In genomic region chr6:50455102-50455828, GRCm38 (mm10) we compare ENCODE assay signal across 8 mouse cellular contexts. TPM values are rescaled to one million over a fixed set of nuclear protein-coding genes. Genes with fewer than 3 reads are reported as not detected.
DNase-seq lines count a peak whose midpoint lies in the region; ATAC-seq and TF ChIP-seq lines count a peak whose summit lies in the region.

No protein-coding gene starts in this region.

- no peaks in the 10 kb centered on the region for H3K27me3 ChIP-seq in hindbrain, embryonic 15.5 days
- H3K27me3 ChIP-seq in liver, embryonic 11.5 days (replicated peaks; ENCODE audit: control insufficient read depth, insufficient read depth, low read length), result peaks cover 3% of the 10 kb centered on the region
- H3K27me3 ChIP-seq in myocyte (ENCODE audit: control insufficient read depth, insufficient read depth, insufficient read length), result no peaks in the 10 kb centered on the region

- TF ChIP-seq CTCF in gastrocnemius, adult 2 months (IDR thresholded peaks at IDR 0.05), result no peak

- peak overlapping the region; percentile 89 for H3K4me3 ChIP-seq in gastrocnemius, adult 2 months
- H3K4me3 ChIP-seq in hindbrain, embryonic 15.5 days, result peak overlapping the region; percentile 75
- peak overlapping the region; percentile 61 for H3K4me3 ChIP-seq in liver, embryonic 11.5 days (ENCODE audit: low read depth, low read length)
- H3K4me3 ChIP-seq in myocyte, result peak overlapping the region; percentile 62

- peak overlapping the region; percentile 32 for H3ac ChIP-seq in myocyte (ENCODE audit: control insufficient read depth, insufficient read length)

- H3K79me2 ChIP-seq in myocyte (ENCODE audit: control insufficient read depth, insufficient read depth), result peaks cover 10% of the 10 kb centered on the region

- intact Hi-C loops in gastrocnemius, adult 2 months (cut with DNase I), result no loop called here

- H3K4me2 ChIP-seq in hindbrain, embryonic 15.5 days, result peak overlapping the region; percentile 91
- H3K4me2 ChIP-seq in liver, embryonic 11.5 days, result peak overlapping the region; percentile 98
- peak overlapping the region; percentile 99 for H3K4me2 ChIP-seq in myocyte (ENCODE audit: low read depth)

- WGBS in hindbrain, embryonic 15.5 days, result under 1% methylated on average over 39 of the region's 39 CpGs
- under 1% methylated on average over 39 of the region's 39 CpGs for WGBS in liver, embryonic 11.5 days

- no peak for TF ChIP-seq POLR2A in myocyte (IDR thresholded peaks at IDR 0.05; ENCODE audit: insufficient read length, low read depth)

- DNase-seq in 416B (ENCODE audit: low read depth) (peak; percentile 64), MEL-GATA-1-ER (ENCODE audit: extremely low read depth, low read depth) (peak; percentile 8)
- peak; percentile 58 for DNase-seq in cerebellum, adult 9-10 months
- peak; percentile 58 for DNase-seq in gastrocnemius, adult 2 months
- no peak for DNase-seq in liver, embryonic 11.5 days (ENCODE audit: low spot score)
- DNase-seq in thymus, postnatal 36 days, result peak; percentile 54

- peaks cover 21% of the 10 kb centered on the region for H3K4me1 ChIP-seq in hindbrain, embryonic 15.5 days (replicated peaks)
- no peaks in the 10 kb centered on the region for H3K4me1 ChIP-seq in liver, embryonic 11.5 days (replicated peaks; ENCODE audit: control insufficient read depth, insufficient read depth, low read length)

- peak overlapping the region; percentile 62 for H3K9ac ChIP-seq in hindbrain, embryonic 15.5 days
- H3K9ac ChIP-seq in liver, embryonic 11.5 days (ENCODE audit: low read depth, low read length), result peak overlapping the region; percentile 67

- peak; percentile 72 for ATAC-seq in hindbrain, embryonic 15.5 days (ENCODE audit: low FRiP score, low read depth)
- ATAC-seq in liver, embryonic 11.5 days (replicated peaks; ENCODE audit: low FRiP score), result peak; percentile 34

- no peaks in the 10 kb centered on the region for H3K36me3 ChIP-seq in hindbrain, embryonic 15.5 days
- H3K36me3 ChIP-seq in liver, embryonic 11.5 days (ENCODE audit: control insufficient read depth, insufficient read depth, low read length), result no peaks in the 10 kb centered on the region
- H3K36me3 ChIP-seq in myocyte (ENCODE audit: control insufficient read depth, insufficient read depth), result no peaks in the 10 kb centered on the region

- peak overlapping the region; percentile 79 for H3K27ac ChIP-seq in gastrocnemius, adult 2 months
- peak overlapping the region; percentile 67 for H3K27ac ChIP-seq in hindbrain, embryonic 15.5 days (replicated peaks)
- no peak overlapping the region for H3K27ac ChIP-seq in liver, embryonic 11.5 days (ENCODE audit: low read depth, low read length)

- H3K9me3 ChIP-seq in hindbrain, embryonic 15.5 days, result no peaks in the 10 kb centered on the region
- H3K9me3 ChIP-seq in liver, embryonic 11.5 days (ENCODE audit: control insufficient read depth, low read length), result no peaks in the 10 kb centered on the region

TF ChIP-seq in myocyte, 11 proteins besides CTCF, POLR2A, EP300 and RAD21:
- TF ChIP-seq E2F4 (IDR thresholded peaks at IDR 0.05; ENCODE audit: insufficient read depth) (no peak), MYOG (IDR thresholded peaks at IDR 0.05; ENCODE audit: control insufficient read depth in 1 of 3, insufficient read depth in 1 of 3, insufficient read length in 2 of 3, low read depth in 2 of 3) (no peak), CEBPB (IDR thresholded peaks at IDR 0.05; ENCODE audit: insufficient read depth, poor library complexity, severe bottlenecking) (no peak), USF1 (IDR thresholded peaks at IDR 0.05; ENCODE audit: low read depth) (no peak), MAX (IDR thresholded peaks at IDR 0.05; ENCODE audit: low read depth) (no peak), SRF (IDR thresholded peaks at IDR 0.05; ENCODE audit: control insufficient read depth, insufficient read length, low read depth) (no peak), TCF3 (IDR thresholded peaks at IDR 0.05; ENCODE audit: insufficient read length, low read depth) (no peak), POLR2AphosphoS2 (IDR thresholded peaks at IDR 0.05; ENCODE audit: insufficient read length, low read depth) (no peak), MYOD1 (IDR thresholded peaks at IDR 0.05; ENCODE audit: control insufficient read depth in 1 of 3, insufficient read length in 2 of 3, low read depth in 2 of 3) (no peak), REST (IDR thresholded peaks at IDR 0.05; ENCODE audit: insufficient read depth, insufficient read length) (no peak), TCF12 (IDR thresholded peaks at IDR 0.05; ENCODE audit: insufficient read depth, poor library complexity, severe bottlenecking) (no peak)

RNA-seq across cellular contexts. Expression of gene Osbpl3, which starts 0.7 kb away (rescaled TPM):
- total RNA-seq in gastrocnemius, adult 2 months (2021), result 1 to 10 TPM; 2.2 to 3.3 TPM
- polyA plus RNA-seq in hindbrain, embryonic 15.5 days (2015; fragmentation: Nextera tagmentation; extraction: Ambion mirVana), result 4.1 and 4.9 TPM in 2 replicates
- 2.5 and 2.8 TPM in 2 replicates for polyA plus RNA-seq in liver, embryonic 11.5 days (2014; fragmentation: Nextera tagmentation; extraction: Ambion mirVana)
- polyA plus RNA-seq in myocyte (2012; fragmentation: generic; extraction: Trizol), result 8.9 TPM
